Mouse (Mus musculus) bone marrow macrophage, adult 2 months (primary cell): ENCODE results near the gene Sulf2.

ENCODE experiments used
- CTCF ChIP-seq: IDR thresholded peaks from 2 replicates; pipeline ENCODE4 v1.5.1; 2012; ENCODE audit warnings: low read depth, mild to moderate bottlenecking, low read length, moderate library complexity
- POLR2A ChIP-seq: IDR thresholded peaks from 2 replicates; pipeline ENCODE4 v1.6.1; 2012; ENCODE audit warnings: mild to moderate bottlenecking, low read depth, low read length, borderline replicate concordance

DNA sequence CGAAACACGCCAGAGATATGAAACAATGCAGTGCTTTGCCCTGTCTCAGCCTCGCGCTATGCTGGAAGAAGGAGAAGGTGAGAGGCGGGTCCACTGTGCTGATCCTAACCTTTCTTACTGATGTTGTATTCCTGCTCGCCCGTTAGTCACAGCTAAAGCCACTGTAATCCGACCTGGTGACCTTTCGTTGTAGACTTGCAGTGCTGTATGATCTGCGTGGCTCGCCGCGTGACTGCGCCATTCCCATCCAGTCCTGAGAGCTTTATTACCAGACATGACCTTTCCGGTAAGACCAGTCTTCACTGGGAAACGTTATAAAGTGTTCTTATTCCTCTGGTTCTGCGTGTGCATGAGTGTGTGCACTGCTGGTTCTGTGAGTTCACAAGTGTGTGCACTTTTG lies 104.0 kb downstream of the Sulf2 start:
- TF ChIP-seq CTCF (no peak), POLR2A (no peak)
